Mouse (Mus musculus) G1E (cell line): ENCODE data around the gene Map3k12. TPM values are rescaled to one million over a fixed set of nuclear protein-coding genes. Genes with fewer than 3 reads are reported as not detected.
A peak's percentile ranks its signal among the peaks of the same experiment; 100 is the strongest.

ENCODE experiments used
- ATAC-seq: 2 replicates; pipeline ENCODE4 v1.8.0; 2016; ENCODE audit warnings: mild to moderate bottlenecking; ENCODE audit not compliant: insufficient number of reproducible peaks, poor library complexity, low FRiP score, severe bottlenecking; ENCODE audit errors: extremely low read depth
- DNase-seq: peaks from one replicate; pipeline ENCODE4 v3.0.0; 2012; ENCODE audit warnings: low spot score
- H3K27me3 ChIP-seq: 2 replicates; pipeline ENCODE4 v1.6.1; 2012; ENCODE audit warnings: mild to moderate bottlenecking, low read length, inconsistent platforms; ENCODE audit not compliant: insufficient read depth
- H3K36me3 ChIP-seq: replicated peaks from 2 replicates; pipeline ENCODE3; 2012; ENCODE audit warnings: mild to moderate bottlenecking, inconsistent platforms
- H3K4me1 ChIP-seq: 2 replicates; pipeline ENCODE4 v1.6.1; 2012; ENCODE audit warnings: low read depth, low read length, inconsistent platforms, mixed read lengths; ENCODE audit not compliant: insufficient read depth
- H3K4me3 ChIP-seq: 2 replicates; pipeline ENCODE4 v1.5.1; 2012; ENCODE audit warnings: low read depth, mild to moderate bottlenecking, inconsistent platforms, low read length, moderate library complexity, mixed read lengths
- H3K9me3 ChIP-seq: replicated peaks from 2 replicates; pipeline ENCODE4 v1.6.1; 2012; ENCODE audit warnings: inconsistent platforms
- CTCF ChIP-seq: IDR thresholded peaks from 2 replicates; pipeline ENCODE4 v1.5.1; 2012; ENCODE audit warnings: low read depth, low read length, inconsistent platforms, mixed read lengths
- GATA1 ChIP-seq: IDR thresholded peaks from 2 replicates; pipeline ENCODE4 v1.6.1; 2012; ENCODE audit warnings: borderline replicate concordance, low read length, inconsistent platforms, mixed read lengths
- GATA2 ChIP-seq: IDR thresholded peaks from 2 replicates; pipeline ENCODE4 v1.6.1; 2012; ENCODE audit warnings: low read depth, low read length, inconsistent platforms, borderline replicate concordance
- POLR2AphosphoS5 ChIP-seq: IDR thresholded peaks from 2 replicates; pipeline ENCODE4 v1.6.1; 2012; ENCODE audit warnings: low read depth, low read length, inconsistent platforms; ENCODE audit not compliant: insufficient replicate concordance
- TAL1 ChIP-seq: conservative IDR thresholded peaks from 2 replicates; pipeline ENCODE4 v1.6.1; 2012; ENCODE audit warnings: low read depth, low read length, inconsistent platforms, mixed read lengths
- polyA plus RNA-seq: library from polyadenylated mRNA; stranded (reverse); fragments of >175 nt; gene quantifications from 2 replicates; pipeline ENCODE4 v1.2.3, GENCODE M21; 2012
- total RNA-seq, 2 experiments: library from RNA; stranded (forward) in 1 of 2; stranded (reverse) in 1 of 2; fragments of 200-1000 nt in 1 of 2; fragments of >200 nt in 1 of 2; fragmentation: Nextera tagmentation in 1 of 2; gene quantifications; 2 replicates each; pipeline ENCODE4 v1.2.3; 2014 to 2017

Map3k12 gene
- total and polyA plus RNA-seq, 3 experiments, result 0.60 to 1.9 (median 0.75) TPM

DNA sequence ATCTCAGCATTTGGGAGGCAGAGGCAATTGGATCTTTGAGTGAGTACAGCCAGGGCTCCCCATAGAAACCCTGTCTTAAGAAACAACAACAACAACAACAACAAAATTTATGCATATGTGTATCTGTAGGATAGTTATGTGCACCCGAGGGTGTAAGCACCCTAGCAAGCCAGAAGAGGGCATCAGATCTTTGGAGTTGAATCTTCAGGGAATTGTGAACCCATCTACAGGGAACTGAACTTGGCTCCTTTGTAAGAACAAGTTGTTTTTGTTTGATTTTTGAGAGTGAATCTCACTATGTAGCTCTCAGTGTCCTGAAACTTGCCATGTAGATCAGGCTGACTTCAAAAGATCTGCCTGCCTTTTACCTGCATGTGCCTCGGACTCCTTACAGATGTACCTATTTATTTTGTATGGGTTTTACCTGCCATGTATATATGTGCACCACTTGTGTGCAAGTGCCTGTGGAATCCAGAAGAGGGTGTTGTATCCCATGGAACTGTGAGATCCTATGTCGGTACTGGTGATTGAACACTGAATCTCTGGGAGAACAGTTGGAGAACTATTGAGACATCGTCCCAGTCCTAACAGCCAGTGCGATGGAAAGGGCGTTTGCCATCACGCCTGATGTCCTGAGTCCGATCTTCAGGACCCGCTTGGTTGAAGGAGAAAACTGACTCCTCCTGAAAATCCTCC is 48.0 kb downstream of the Map3k12 start:
- H3K36me3 ChIP-seq, result peaks cover 56% of the 10 kb centered on the region
- ATAC-seq, result no peak

DNA sequence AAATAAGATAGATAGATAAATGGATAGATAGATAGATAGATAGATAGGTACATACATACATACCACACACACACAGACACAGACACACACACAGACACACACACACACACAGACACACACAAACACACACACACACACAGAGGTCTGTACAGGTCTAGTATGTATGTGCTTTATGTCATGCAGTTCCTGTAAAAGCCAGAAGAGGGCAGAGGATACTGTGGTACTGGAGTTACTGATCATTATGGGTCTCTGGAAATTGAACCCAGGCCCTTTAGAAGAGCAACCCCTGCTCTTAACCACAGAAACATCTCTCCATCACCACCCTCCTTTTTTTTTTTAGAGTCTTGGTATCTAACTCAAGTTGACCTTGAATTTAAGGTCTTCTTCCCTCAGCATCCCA is 53.2 kb downstream of the Map3k12 start:
- no peak overlapping the region for H3K4me3 ChIP-seq
- DNase-seq (no peak), ATAC-seq (no peak)
- no peak for TF ChIP-seq GATA1
- 0 out of 2 replicates have a peak, but pooled peaks have one; percentile 33 for TF ChIP-seq CTCF
- no peak for TF ChIP-seq GATA2
- no peak for TF ChIP-seq POLR2AphosphoS5
- TF ChIP-seq TAL1, result no peak
- peaks cover 3% of the 10 kb centered on the region; the same call in 1 of the 2 replicates for H3K9me3 ChIP-seq
- peaks cover 71% of the 10 kb centered on the region for H3K36me3 ChIP-seq
- H3K27me3 ChIP-seq, result no peaks in the 10 kb centered on the region
- peaks cover 33% of the 10 kb centered on the region for H3K4me1 ChIP-seq

More for the DNA sequence above, 48.0 kb downstream of the Map3k12 start:
- no peak for DNase-seq
- TF ChIP-seq GATA2 (no peak), GATA1 (no peak), CTCF (no peak), POLR2AphosphoS5 (no peak)
- H3K4me1 ChIP-seq, result peaks cover 18% of the 10 kb centered on the region
- H3K9me3 ChIP-seq, result peaks cover 6% of the 10 kb centered on the region; the same call in 1 of the 2 replicates
- H3K27me3 ChIP-seq, result no peaks in the 10 kb centered on the region
- H3K4me3 ChIP-seq, result no peak overlapping the region

DNA sequence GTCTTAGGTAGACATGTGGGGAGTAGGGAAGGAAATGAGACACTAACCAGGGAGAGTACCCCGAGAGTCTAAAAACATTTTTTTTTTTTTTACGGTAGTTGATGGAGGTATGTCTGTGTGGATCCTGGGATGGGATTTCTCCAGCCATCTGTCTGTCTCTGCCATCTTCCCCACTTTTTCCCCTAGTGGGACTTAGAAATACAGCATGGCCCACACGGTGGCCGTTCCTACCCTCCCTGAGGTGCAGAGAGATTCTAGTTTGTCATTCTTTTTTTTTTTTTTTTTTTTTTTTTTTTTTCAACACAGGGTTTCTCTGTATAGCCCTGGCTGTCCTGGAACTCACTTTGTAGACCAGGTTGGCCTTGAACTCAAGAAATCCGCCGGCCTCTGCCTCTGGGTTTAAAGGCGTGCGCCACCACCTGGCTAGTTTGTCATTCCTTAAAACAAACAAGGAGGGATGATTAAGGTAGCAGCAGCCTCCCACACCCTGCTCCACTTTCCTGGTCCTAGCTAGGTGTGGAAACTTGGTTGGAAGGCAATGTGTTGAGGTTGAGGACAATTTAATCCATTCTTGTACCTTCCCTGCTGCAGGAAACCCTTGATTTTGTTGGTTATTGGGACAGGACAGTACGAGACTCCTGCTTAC is 55.3 kb downstream of the Map3k12 start:
- ATAC-seq, result no peak
- TF ChIP-seq GATA1 (no peak), POLR2AphosphoS5 (no peak), GATA2 (no peak), TAL1 (no peak), CTCF (no peak)
- Histone ChIP-seq H3K4me1 (peaks cover 49% of the 10 kb centered on the region), H3K9me3 (no peaks in the 10 kb centered on the region), H3K27me3 (no peaks in the 10 kb centered on the region), H3K36me3 (peaks cover 54% of the 10 kb centered on the region), H3K4me3 (no peak overlapping the region; the same call in 1 of the 2 replicates)
- no peak for DNase-seq

DNA sequence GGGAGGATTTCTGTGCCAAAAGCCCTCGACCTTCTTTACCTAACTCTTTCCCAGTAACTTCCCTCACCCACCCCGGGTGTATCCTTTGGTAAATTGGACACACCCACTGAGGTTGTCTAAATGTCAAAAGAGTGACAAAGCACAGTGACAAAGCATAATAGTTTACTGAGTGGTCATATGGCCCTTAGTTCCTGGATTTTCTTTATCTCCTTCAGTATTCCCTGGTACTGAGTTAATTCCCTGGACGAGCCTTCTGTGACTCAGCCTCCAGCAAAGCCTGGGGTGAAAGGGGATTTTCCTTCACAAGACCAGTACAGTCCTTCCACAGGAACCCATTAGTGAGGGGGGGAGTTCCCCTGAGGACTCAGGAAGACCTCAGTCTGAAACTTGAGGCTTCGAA is 55.9 kb downstream of the Map3k12 start:
- Histone ChIP-seq H3K4me1 (peaks cover 52% of the 10 kb centered on the region), H3K4me3 (peak overlapping the region; percentile 73; the same call in 1 of the 2 replicates), H3K9me3 (no peaks in the 10 kb centered on the region), H3K36me3 (peaks cover 49% of the 10 kb centered on the region), H3K27me3 (no peaks in the 10 kb centered on the region)
- no peak for DNase-seq
- ATAC-seq, result no peak
- TF ChIP-seq POLR2AphosphoS5 (no peak), GATA1 (no peak), CTCF (no peak), TAL1 (no peak), GATA2 (no peak)

DNA sequence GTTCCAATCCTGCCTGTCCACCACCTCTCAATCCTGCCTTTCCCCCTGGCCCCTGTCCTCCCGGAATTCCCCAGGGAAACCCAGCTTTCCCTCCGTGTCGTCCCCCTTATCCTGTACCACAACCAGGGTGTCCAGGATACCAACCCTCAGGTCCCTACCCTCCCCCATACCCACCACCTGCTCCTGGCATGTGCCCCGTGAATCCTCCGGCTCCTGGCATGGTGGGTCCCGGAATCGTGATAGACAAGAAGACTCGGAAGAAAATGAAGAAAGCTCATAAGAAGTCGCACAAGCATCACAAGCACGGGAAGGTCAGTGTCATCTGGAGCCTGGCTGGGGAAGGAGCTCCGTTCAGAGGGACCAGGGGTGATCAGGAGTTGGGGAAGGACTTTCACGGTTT is 56.5 kb downstream of the Map3k12 start:
- no peaks in the 10 kb centered on the region for H3K9me3 ChIP-seq
- H3K4me3 ChIP-seq, result peak overlapping the region; percentile 73
- ATAC-seq, result no peak
- no peaks in the 10 kb centered on the region for H3K27me3 ChIP-seq
- no peak for DNase-seq
- no peak for TF ChIP-seq POLR2AphosphoS5
- TF ChIP-seq CTCF, result no peak
- no peak for TF ChIP-seq GATA1
- no peak for TF ChIP-seq GATA2
- TF ChIP-seq TAL1, result no peak
- H3K4me1 ChIP-seq, result peaks cover 54% of the 10 kb centered on the region
- peaks cover 44% of the 10 kb centered on the region for H3K36me3 ChIP-seq

DNA sequence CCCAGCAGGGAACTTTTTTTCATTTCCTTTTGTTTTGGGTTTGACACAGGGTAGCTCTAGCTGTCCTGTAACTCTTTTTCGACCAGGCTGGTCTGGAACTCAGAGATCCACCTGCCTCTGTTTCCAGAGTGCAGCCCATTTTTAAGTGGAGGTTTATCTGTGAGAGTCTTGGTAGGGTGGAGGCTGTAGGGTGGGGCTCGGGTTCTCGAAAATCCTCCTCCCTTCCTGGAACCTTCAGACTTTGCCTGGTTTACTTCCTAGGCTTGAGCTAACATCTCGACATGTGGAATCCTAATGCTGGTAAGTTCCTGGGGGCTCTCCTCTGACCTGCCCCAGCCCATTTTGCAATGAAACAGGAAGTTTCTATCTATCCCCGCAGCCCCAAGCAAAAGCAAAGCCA is 57.0 kb downstream of the Map3k12 start:
- Histone ChIP-seq H3K9me3 (no peaks in the 10 kb centered on the region), H3K4me3 (peak overlapping the region; percentile 73), H3K4me1 (peaks cover 54% of the 10 kb centered on the region), H3K27me3 (no peaks in the 10 kb centered on the region), H3K36me3 (peaks cover 39% of the 10 kb centered on the region)
- no peak for ATAC-seq
- no peak for TF ChIP-seq POLR2AphosphoS5
- no peak for TF ChIP-seq CTCF
- no peak for TF ChIP-seq TAL1
- no peak for TF ChIP-seq GATA1
- no peak for DNase-seq
